Comparison of ENCODE assay signal across 8 mouse cellular contexts in genomic region chr7:19279581-19280114, GRCm38 (mm10). TPM values are rescaled to one million over a fixed set of nuclear protein-coding genes. Genes with fewer than 3 reads are reported as not detected.
A peak's percentile ranks its signal among the peaks of the same experiment; 100 is the strongest.
DNase-seq lines count a peak whose midpoint lies in the region; ATAC-seq and TF ChIP-seq lines count a peak whose summit lies in the region.

Gene Ppm1n, minus strand, starts transcription at chr7:19280064.

- H3K27ac ChIP-seq in gastrocnemius, adult 2 months: no peak within 1 kb of the TSS
- no peak within 1 kb of the TSS for H3K27ac ChIP-seq in hindbrain, embryonic 14.5 days
- H3K27ac ChIP-seq in midbrain, embryonic 14.5 days (replicated peaks; ENCODE audit: low read depth, low read length): no peak within 1 kb of the TSS

- intact Hi-C loops in gastrocnemius, adult 2 months (cut with DNase I): loop anchor here (2.0 to 5.0 kb wide), 2 partner anchors 19 to 102 kb away; partner anchors contain the start of gene Eml2
- intact Hi-C loops in gastrocnemius, postnatal 36 days (cut with DNase I): loop anchor here (5.0 kb wide), 1 partner anchor 102 kb away; the partner anchor contains the start of gene Eml2

- H3K4me3 ChIP-seq in gastrocnemius, adult 2 months: peak within 1 kb of the TSS; percentile 65
- peak within 1 kb of the TSS; percentile 30 for H3K4me3 ChIP-seq in hindbrain, embryonic 14.5 days (replicated peaks; ENCODE audit: low read length)
- H3K4me3 ChIP-seq in midbrain, embryonic 14.5 days (replicated peaks; ENCODE audit: low read depth, low read length): peak within 1 kb of the TSS; percentile 28

- H3K9me3 ChIP-seq in hindbrain, embryonic 14.5 days (ENCODE audit: control insufficient read depth, low read length): no peaks in the 10 kb centered on the region
- H3K9me3 ChIP-seq in midbrain, embryonic 14.5 days (ENCODE audit: control insufficient read depth, low read length): no peaks in the 10 kb centered on the region

- WGBS in hindbrain, embryonic 14.5 days: under 1% methylated on average over 46 of the region's 46 CpGs
- WGBS in midbrain, embryonic 14.5 days: under 1% methylated on average over 46 of the region's 46 CpGs

- peak; percentile 54 for DNase-seq in gastrocnemius, adult 2 months
- no peak for DNase-seq in gastrocnemius, postnatal 36 days
- DNase-seq in T-cell, adult 2 months (ENCODE audit: low spot score): peak; percentile 55
- DNase-seq in hindbrain, embryonic 14.5 days (ENCODE audit: low spot score): no peak
- DNase-seq in midbrain, embryonic 14.5 days: no peak
- DNase-seq in urinary bladder, postnatal 25 days (ENCODE audit: low spot score): no peak
- no peak for DNase-seq in right cerebral cortex, postnatal 10 days (ENCODE audit: low spot score in 2 of 2)
- no peak for DNase-seq in frontal cortex, postnatal 25 days (ENCODE audit: low spot score in 2 of 2)

- peak; percentile 24; the same call in 1 of the 2 replicates for TF ChIP-seq CTCF in gastrocnemius, adult 2 months (IDR thresholded peaks at IDR 0.05)

- H3K4me1 ChIP-seq in hindbrain, embryonic 14.5 days (replicated peaks; ENCODE audit: control insufficient read depth, insufficient read depth, low read length): peaks cover 17% of the 10 kb centered on the region; the same call in 1 of the 2 replicates
- H3K4me1 ChIP-seq in midbrain, embryonic 14.5 days (ENCODE audit: control insufficient read depth, insufficient read depth, low read length): peaks cover 11% of the 10 kb centered on the region

- peak within 1 kb of the TSS; percentile 47 for H3K4me2 ChIP-seq in hindbrain, embryonic 14.5 days (replicated peaks)
- H3K4me2 ChIP-seq in midbrain, embryonic 14.5 days (ENCODE audit: low read length): peak within 1 kb of the TSS; percentile 46

- ATAC-seq in hindbrain, embryonic 14.5 days (ENCODE audit: low FRiP score): no peak
- ATAC-seq in midbrain, embryonic 14.5 days (ENCODE audit: low FRiP score, low TSS enrichment): no peak

- H3K9ac ChIP-seq in hindbrain, embryonic 14.5 days: peak within 1 kb of the TSS; percentile 42
- 0 out of 2 replicates have a peak within 1 kb of the TSS, but pooled peaks have one; percentile 2 for H3K9ac ChIP-seq in midbrain, embryonic 14.5 days (replicated peaks; ENCODE audit: low read length)

- H3K36me3 ChIP-seq in hindbrain, embryonic 14.5 days (replicated peaks; ENCODE audit: control insufficient read depth, insufficient read depth): no peaks in the 10 kb centered on the region
- H3K36me3 ChIP-seq in midbrain, embryonic 14.5 days (ENCODE audit: control insufficient read depth, insufficient read depth, low read length): no peaks in the 10 kb centered on the region

- peaks cover 44% of the 10 kb centered on the region for H3K27me3 ChIP-seq in hindbrain, embryonic 14.5 days (ENCODE audit: control insufficient read depth, insufficient read depth, low read length)
- peaks cover 40% of the 10 kb centered on the region for H3K27me3 ChIP-seq in midbrain, embryonic 14.5 days (ENCODE audit: control insufficient read depth, insufficient read depth, low read length)

RNA-seq across cellular contexts. Expression of gene Ppm1n, which starts in this region (rescaled TPM):
- under 1 TPM in 1 of 2 experiments, not detected in 1; 0.74 TPM for total RNA-seq in gastrocnemius, adult 2 months (2021)
- total RNA-seq in gastrocnemius, postnatal 36 days (2021): under 1 TPM in 1 of 2 experiments, not detected in 1; 0.35 TPM
- 0.74 and 1.0 TPM in 2 replicates for polyA plus RNA-seq in hindbrain, embryonic 14.5 days (2014; fragmentation: Nextera tagmentation; extraction: Ambion mirVana)
- 0.62 and 1.2 TPM in 2 replicates for polyA plus RNA-seq in midbrain, embryonic 14.5 days (2014; fragmentation: Nextera tagmentation; extraction: Ambion mirVana)

Comparison
In these comparisons a context has a peak if more than half of its experiments do, and no peak if none do; other contexts are left out.
1. Peak in DNase-seq and H3K4me3 ChIP-seq in gastrocnemius, adult 2 months; RNA of the gene not detected or under 1 TPM.